Mouse (Mus musculus) brown adipose tissue, adult 24 weeks (tissue): Measurements from ENCODE around the gene Gm28372. TPM values are rescaled to one million over a fixed set of nuclear protein-coding genes. Genes with fewer than 3 reads are reported as not detected.

ENCODE experiments used
- H3K27ac ChIP-seq: fragments of 200-500 bp; replicated peaks from 2 replicates; pipeline ENCODE4 v1.5.1; 2012; ENCODE audit warnings: low read depth, mild to moderate bottlenecking, low read length
- H3K4me1 ChIP-seq: fragments of 200-500 bp; 2 replicates; pipeline ENCODE4 v1.6.1; 2012; ENCODE audit warnings: low read length, mixed read lengths; ENCODE audit not compliant: control insufficient read depth, insufficient read depth, insufficient read length
- H3K4me3 ChIP-seq: fragments of 200-500 bp; 2 replicates; pipeline ENCODE4 v1.5.1; 2012; ENCODE audit warnings: low read depth, mild to moderate bottlenecking, low read length, moderate library complexity; ENCODE audit not compliant: insufficient read depth
- polyA plus RNA-seq: library from polyadenylated mRNA; stranded (reverse); fragments of >200 nt; gene quantifications from 2 replicates; pipeline ENCODE4 v1.2.4, GENCODE M21; 2012; ENCODE audit not compliant: missing spikeins, insufficient read depth, insufficient read length

Gm28372 gene
- polyA plus RNA-seq, 1 experiment, result not detected

DNA sequence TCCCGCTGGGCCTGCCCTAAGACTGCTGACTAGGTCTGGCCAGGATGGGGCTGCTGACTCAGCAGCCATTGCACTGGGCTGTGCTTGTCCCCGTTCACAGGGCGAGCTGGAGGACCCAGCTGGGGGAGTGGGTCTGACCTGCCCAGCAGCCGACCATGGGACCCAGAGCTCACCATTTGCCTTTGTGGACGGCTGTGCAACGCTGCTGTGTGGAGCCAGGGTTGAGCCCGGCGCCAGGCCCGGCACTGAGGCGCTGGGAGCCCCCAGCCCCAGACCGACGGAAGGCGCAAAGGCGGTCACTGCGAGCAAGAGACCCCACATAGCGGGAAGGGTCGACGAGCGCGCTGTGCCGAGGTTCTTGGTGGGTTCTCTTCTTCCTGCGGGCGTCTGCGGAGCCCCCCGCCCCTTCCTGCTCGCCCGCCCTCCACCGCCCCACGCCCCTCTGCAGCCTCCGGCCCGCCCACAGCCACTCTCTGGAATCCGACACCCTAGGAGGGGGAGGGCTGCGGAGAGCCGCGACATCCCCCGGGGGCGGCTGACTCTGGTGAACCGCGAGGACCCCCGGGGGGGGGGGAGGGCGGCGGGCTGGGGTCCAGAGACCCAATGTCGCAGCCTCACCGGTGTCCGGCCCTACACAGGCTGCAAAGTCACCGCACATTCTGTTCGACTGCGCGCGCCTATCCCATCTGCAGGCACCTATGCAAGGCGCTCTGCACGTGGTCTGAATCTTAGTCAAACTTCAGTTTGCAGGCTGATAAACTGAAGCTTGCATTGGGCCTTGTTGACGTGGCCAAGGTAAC is 7.7 kb upstream of the Gm28372 start, which contains the start of gene Cpxm1:
Gene Cpxm1 (minus strand): TSS at position 389 of the 800 bp plus-strand sequence.
- H3K27ac ChIP-seq, result no peak within 1 kb of the TSS
- H3K4me1 ChIP-seq, result no peaks in the 10 kb centered on the region
- H3K4me3 ChIP-seq, result peak within 1 kb of the TSS; percentile 36

DNA sequence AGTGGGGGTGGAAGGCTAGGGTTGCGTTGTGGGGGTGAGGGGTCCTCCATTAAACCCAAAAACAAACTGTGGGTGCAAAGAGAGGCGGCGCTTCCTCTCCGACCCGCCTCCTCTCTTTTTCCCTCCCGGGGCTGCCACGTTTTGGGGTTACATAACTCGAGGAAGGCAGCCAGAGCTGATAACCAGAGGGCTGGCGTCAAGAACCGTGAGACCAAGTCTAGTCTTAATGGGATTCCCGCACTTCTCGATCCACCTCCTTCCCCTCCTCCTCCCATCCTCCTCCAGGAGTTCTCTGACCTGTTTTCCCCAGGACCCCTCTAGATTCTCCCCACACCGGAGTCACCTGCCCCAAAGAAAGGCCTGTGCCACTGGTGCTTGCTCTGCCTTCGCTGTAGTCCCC is 6.9 kb upstream of the Gm28372 start:
- H3K4me3 ChIP-seq, result no peak overlapping the region; the same call in 1 of the 2 replicates
- no peaks in the 10 kb centered on the region for H3K4me1 ChIP-seq
- no peak overlapping the region for H3K27ac ChIP-seq

DNA sequence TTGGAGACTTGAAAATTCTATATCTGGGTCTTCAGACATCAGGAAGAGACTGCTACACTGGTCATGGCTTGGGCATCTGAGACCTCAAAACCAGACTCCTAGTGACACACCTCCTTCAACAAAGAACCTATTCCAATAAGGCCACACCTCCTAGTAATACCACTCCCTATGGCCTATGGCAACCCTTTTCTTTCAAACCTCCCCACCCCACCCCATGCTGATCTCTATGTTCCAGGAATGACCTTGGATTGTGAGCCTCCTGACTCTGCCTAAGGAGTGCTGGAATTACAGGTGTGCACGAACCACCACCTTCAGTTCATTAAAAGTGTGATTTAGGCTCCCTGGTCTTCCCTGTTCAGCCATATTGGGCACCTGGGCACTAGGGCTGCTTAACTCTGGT is 5.0 kb upstream of the Gm28372 start:
- Histone ChIP-seq H3K4me3 (no peak overlapping the region), H3K4me1 (no peaks in the 10 kb centered on the region), H3K27ac (no peak overlapping the region)

DNA sequence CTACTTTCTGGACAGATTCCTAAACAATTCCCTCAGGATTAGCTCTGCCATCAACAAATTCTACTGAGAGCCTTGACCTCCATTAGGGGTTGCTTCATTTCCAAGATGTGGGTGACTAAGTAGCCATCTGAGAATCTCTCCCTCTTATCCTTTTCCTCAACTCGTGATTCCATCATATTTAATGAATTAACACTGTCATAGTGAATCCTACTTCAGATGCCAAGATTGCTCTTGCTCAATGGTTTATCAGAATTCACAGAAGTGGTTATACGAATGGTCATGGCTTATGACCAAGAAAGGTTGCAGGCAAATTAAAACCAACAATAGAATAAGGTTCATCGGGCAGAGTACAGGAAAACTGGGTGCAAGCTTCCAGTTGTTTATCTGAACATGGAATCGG is 3.1 kb upstream of the Gm28372 start:
- Histone ChIP-seq H3K4me1 (no peaks in the 10 kb centered on the region), H3K27ac (no peak overlapping the region), H3K4me3 (no peak overlapping the region)

DNA sequence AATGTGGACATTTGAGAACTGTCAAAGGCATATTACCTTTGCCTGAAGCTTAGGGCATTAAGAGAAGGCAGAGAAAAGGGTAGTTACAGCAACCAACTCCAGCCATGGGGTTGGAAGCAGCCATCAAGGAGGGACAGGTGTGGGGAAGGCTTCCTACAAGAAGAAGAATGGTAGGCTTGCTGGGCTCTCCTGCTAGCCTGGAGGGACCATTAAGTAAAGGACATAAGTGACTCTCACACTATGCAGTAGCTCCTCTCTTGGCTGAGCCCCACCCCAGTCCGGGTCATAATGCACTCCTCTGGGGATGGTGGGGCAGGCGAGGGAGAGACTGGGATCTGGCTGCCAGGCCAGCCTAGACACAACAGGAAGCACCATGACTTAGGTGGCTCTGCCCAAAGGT is 1.1 kb downstream of the Gm28372 start, which contains the start of gene Tmem239:
Gene Tmem239 (plus strand): TSS at position 301 of the 400 bp plus-strand sequence.
- no peaks in the 10 kb centered on the region for H3K4me1 ChIP-seq
- H3K27ac ChIP-seq, result no peak within 1 kb of the TSS
- no peak within 1 kb of the TSS for H3K4me3 ChIP-seq

DNA sequence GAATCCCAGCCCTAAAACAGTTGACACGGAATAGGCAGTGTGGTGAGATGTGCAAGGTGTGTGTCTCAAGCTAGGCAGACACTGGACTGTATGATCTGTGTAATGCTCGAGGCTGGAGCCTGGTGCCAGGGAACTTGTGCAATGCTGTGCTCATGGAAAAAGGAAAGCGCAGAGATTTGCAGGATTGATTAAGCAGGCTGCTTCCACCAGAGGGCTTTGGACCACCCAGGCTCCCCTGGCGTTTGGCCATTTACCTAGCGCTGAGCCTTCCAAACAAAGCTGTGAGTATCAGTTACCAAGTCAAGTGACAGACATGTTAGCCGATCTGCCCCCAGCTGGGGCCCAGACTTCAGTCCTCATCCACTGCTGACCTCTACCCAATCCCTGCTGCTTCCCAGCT is 3.2 kb downstream of the Gm28372 start:
- H3K4me1 ChIP-seq, result no peaks in the 10 kb centered on the region
- H3K27ac ChIP-seq, result no peak overlapping the region
- no peak overlapping the region for H3K4me3 ChIP-seq

DNA sequence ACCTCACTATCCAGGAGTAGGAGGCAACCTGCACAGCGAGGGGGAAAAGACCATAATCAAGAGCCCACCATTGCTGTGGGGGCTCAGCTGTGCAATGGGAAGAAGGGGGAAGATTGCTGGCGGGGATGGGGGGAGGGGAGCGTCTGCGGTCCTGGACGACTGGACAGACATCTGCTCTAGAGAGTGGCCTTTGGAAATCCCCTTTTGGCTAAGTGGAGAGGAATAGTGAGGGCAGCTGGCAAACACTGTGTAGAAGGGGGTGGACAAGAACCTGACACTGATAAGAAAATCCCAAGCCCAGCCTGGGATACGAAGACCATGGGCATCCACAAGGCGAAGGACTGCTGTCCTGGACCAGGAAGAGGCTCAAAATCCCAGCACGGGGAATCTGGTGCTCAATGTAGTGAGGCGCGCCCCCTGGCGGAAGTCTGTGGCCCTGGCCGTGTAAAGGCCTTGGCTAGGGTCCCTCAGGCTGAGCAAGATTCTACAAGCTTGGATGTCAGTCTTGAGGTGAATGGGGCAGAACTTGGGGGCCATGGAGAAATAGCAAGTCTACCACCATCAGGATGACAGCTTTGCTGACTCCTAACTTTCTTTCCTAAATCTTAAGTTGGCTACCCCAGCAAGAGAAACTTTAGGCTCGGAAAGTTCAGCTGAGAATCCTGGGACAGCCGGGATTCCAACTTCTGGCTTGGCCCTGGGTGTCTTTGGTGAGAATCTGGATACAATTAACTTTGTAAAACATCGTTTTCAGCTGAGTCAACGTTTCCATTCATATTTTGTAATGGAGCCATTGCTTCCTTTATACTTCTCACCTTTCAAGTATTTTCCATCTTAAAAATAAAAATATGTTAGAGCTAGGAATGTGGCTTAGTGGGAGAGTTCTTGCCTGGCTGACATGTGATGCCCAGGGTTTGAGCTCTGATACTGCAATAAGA is 6.8 kb downstream of the Gm28372 start:
- H3K4me3 ChIP-seq, result no peak overlapping the region
- H3K4me1 ChIP-seq, result no peaks in the 10 kb centered on the region
- no peak overlapping the region for H3K27ac ChIP-seq

DNA sequence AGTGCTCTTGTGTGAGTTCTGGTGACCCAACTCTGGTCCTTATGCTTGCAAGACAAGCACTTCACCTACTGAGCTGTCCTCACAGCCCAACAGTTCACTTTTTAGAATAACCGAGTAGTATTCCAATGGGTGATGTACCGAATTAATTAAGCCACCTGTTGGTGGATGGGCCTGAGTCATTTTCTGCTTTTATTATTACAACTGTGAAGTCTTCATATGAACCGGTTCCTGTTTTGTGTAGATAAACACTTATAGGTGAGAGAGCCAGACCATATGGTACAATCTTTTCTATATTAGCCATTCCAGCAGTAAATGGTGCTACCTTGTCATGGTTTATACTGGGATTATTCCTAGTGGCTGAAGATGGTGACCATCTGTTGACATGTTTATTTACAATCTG is 7.7 kb downstream of the Gm28372 start:
- Histone ChIP-seq H3K4me3 (no peak overlapping the region), H3K27ac (no peak overlapping the region), H3K4me1 (no peaks in the 10 kb centered on the region)

DNA sequence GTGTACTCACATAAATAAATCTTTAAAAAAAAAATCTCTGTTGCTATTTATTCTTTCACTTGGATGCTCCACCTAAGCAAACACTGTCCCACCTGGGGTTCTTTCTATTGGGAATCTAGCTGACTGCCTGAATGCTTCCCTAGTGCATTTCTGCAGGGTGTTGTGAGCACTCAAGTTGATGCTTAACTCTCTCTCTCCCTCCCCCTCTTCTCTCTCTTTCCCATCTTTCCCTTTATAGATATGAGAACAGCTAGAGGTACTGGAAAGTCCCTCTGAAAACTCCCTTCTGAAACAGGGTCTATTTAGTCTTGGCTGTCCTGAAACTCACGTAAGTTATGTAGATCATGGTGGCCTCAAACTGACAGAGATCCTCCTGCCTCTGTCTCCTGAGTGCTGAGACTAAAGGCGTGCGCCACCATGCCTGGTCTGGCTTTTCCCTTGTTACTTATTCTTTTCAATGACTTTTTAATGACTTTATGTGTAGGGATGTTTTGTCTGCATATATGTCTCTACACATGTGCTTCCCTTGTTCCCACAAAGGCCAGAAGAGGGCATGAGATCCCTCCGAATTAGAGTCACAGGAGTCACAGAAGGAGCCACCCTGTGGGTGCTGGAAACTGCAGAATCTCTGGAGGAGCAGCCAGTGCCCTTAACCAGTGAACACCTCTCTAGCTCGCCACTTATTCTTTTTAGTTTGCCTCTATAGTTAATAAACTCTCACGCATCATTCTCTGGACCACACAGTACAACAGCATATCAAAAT is 9.2 kb downstream of the Gm28372 start:
- H3K27ac ChIP-seq, result no peak overlapping the region
- H3K4me1 ChIP-seq, result no peaks in the 10 kb centered on the region
- no peak overlapping the region for H3K4me3 ChIP-seq

DNA sequence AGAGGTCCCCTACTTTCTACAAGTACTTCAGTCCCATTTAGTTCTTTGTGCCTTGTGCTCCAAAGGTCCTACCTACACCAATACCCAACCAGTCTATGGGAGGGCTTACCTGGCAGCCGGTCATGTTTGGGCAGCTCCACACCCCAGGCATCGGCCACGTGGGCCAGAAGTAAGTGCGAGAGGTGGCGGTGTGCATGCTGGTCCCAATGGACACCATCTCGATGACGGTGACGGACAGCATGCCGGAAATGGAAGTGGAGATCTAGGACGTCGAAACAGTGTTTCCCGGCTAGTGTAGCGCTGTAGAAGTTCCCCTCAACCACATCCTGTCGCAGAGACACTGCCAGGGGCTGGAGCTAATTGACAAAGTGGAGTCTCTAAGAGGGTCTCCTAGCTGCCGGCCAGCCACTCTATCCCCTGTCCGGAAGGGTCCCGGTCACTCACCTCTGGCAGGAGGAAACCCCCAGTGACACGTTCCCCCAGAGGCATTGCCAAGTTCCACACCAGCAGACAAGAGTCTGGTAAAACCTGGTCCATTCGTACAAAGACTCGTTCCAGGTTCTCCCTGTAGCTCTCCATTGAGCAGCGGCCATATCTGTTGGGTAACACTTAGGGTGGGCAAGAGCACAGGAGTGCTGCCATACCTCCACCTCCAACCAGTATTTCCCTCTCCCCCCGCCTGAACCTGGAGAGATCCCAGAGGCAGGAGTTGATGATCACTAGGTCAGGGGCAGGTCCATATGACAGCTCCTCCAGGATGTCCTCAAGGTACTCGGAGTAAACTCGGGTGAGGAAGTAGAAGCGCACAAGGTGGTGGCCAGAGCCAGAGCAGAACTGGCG is 17.0 kb downstream of the Gm28372 start:
- peaks cover 5% of the 10 kb centered on the region for H3K4me1 ChIP-seq
- H3K27ac ChIP-seq, result no peak overlapping the region
- H3K4me3 ChIP-seq, result no peak overlapping the region

DNA sequence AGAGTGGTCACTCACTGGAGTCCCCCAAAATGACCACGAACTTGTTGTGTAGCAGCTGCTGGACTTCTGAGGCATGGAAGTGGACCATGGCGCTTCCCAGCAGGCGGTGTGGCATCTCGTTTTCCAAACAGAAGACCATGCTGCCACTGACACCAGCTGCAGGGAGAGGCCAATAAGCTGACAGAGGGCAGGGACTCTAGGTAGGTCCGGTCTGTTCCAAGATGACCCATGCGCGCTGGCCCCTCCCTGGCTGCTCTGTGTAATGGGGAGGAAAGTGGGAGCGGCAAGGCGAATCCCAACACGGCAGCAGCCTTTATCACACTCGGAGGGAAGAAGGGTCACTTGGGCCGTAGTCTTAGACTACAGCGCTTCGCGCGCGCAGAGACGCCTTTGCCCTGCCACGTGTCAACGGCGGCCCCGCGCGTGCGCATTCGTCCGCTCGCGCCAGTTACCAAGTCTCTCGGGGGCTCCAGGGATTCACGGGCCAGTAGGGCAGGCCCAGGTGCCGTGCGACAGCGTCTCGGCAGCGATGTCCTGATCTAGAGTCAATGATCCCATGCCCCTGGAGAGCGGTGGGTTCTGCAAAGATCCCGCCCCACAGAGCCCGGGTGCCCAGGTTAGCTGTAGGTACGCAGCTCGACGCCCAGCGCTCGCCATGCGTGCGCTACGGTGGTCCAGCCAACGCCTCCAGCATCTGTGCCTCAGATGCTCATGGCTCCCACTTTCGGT is 18.5 kb downstream of the Gm28372 start:
- H3K4me1 ChIP-seq, result peaks cover 5% of the 10 kb centered on the region
- H3K27ac ChIP-seq, result peak overlapping the region; percentile 54
- peak overlapping the region; percentile 81 for H3K4me3 ChIP-seq

DNA sequence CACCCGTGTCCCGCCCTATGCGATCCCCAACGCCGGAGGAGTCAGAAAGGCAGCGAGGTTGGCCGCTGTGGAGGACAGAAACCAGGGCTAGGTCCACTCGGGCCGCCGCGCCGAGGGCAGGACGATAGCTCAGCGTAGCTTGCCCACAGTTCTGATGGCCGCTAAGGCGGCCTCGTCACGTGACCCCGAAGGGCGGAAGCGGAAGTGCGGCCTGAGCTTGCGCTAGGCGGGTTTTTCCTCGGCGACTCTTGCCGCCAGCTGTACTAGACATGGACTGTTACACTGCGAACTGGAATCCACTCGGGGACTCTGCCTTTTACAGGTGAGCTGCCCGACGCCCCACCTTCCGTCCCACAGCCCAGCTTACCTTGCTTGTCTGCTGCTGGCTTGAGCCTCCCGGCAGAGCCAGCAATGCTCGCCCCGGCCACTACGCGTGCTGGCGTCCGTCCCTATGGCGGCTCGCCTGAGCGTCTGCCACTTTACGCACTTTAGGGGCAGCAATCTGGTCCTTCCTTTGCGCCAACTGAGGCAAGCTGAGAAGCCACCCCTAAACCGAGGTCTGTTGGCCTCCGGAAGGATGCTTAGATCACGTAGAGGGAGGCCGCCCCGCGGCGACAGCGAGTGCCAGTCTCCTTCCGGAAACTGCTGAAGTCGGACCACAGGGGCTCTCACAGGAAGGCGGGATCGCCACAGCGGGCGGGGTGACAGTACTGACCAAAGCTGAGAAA is 19.3 kb downstream of the Gm28372 start, which contains the start of the genes Vps16 and Pced1a:
Gene Vps16 (plus strand): TSS at position 214 of the 728 bp plus-strand sequence.
Gene Pced1a (minus strand): TSS at position 576 of the 728 bp plus-strand sequence.
- peak within 1 kb of the TSS; percentile 66 for H3K27ac ChIP-seq
- peak within 1 kb of the TSS; percentile 81 for H3K4me3 ChIP-seq
- H3K4me1 ChIP-seq, result peaks cover 5% of the 10 kb centered on the region

DNA sequence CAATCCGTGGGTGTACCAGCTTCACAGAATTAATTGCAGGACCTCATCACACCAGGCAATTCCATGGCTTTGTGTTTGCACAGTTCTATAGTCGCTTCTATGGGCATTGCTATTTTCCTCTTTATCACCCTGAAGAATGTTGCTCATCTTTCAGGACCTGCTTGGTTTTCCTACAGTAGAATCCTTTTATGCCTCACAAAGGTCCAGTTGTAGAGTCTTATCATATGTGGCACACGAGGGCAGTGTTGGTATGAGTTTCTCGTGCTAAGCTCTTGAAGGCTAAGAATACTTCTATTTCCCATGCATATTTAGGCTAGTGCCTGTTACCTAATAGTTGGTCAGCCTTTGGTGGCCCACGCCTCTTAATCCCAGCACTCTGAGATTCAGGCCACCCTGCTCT is 20.1 kb downstream of the Gm28372 start:
- Histone ChIP-seq H3K4me3 (peak overlapping the region; percentile 81), H3K4me1 (peaks cover 5% of the 10 kb centered on the region), H3K27ac (no peak overlapping the region)
